Mouse (Mus musculus) stomach, postnatal 0 days (tissue): ENCODE measurements around the gene Erc2.

ENCODE experiments used
- CTCF ChIP-seq: IDR thresholded peaks from 2 replicates; pipeline ENCODE4 v1.5.1; 2016; ENCODE audit warnings: antibody characterized with exemption, low read depth, mild to moderate bottlenecking, moderate library complexity
- EP300 ChIP-seq: optimal IDR thresholded peaks from 2 replicates; pipeline ENCODE3; 2016; ENCODE audit warnings: antibody characterized with exemption

DNA sequence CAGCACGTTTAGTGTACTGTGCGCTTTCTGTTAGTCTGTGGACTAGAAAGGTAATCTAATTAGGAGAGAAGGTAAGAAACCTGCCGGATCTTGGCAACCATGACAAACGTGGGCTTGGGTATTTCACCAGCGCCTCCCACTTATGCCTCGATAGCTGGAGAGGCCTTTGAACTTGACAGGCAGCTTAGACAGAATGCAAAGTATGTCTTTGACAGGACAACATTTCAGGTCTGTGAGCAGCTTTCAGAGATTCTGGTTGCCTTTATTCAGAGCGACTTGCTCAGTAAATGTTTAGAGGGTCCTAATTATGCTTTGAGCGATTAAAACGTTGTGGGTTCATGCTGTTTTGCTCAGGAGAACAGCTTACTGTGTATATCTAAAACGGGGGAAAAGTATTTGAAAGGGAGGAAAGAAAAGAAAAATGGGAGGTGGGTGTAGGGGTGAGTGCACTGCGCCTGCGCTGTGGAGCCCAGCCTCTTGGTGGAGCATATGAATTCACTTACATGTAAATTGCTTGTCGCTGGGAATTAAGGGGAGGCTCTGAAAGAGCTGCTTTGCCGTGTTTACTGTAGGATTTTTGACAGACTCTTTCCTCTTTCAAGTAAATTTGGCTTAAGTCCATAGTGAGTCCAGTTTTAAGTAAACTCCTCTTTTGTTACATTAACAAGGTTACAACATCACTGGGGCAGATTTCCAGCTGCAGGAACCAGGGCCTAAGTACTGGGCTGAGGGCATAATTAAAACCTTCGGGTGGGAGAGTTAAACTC is 542.6 kb downstream of the Erc2 start:
- TF ChIP-seq EP300 = no peak
- TF ChIP-seq CTCF = no peak
